Mouse (Mus musculus): ENCODE measurements around the gene Ccdc102a. TPM values are rescaled to one million over a fixed set of nuclear protein-coding genes. Genes with fewer than 3 reads are reported as not detected.
A peak's percentile ranks its signal among the peaks of the same experiment; 100 is the strongest.

Ccdc102a gene
- polyA plus RNA-seq, 1 experiment from 2014 or later = 3.8 TPM

DNA sequence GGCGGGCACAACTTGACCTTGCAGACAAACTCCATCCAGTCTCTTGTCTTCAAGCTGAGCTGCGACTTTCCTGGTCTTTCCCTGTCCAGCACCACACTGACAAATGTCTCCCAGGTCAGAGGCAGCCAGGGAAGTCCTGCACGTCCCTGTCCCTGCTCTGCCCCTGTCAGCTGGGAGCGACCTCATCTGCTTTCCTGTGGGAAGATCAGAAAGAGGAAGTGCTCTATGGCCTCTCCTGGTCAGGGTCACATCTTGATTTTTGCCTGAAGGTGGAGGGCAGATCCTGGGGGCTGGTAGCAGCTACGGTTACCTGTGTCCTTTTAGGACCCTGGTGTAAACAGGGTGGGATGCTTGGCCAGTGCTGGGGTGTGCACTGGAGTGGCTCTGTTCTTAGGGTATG lies 16.0 kb upstream of the Ccdc102a start:
- Histone ChIP-seq H3K4me2 (ENCODE audit: low read length) (no peak overlapping the region), H3K27me3 (ENCODE audit: control insufficient read depth, insufficient read depth, low read depth, low read length) (no peaks in the 10 kb centered on the region), H3K27ac (ENCODE audit: low read length) (no peak overlapping the region), H3K36me3 (ENCODE audit: control insufficient read depth, insufficient read depth, low read length) (no peaks in the 10 kb centered on the region), H3K4me3 (ENCODE audit: low read depth, low read length) (no peak overlapping the region), H3K9ac (ENCODE audit: low read depth, low read length) (no peak overlapping the region), H3K9me3 (replicated peaks; ENCODE audit: control insufficient read depth, low read length, poor library complexity, severe bottlenecking) (no peaks in the 10 kb centered on the region), H3K4me1 (ENCODE audit: control insufficient read depth, insufficient read depth, low read length) (no peaks in the 10 kb centered on the region)
- ATAC-seq = no peak
- 73% methylated on average over 5 of the region's 5 CpGs for WGBS

DNA sequence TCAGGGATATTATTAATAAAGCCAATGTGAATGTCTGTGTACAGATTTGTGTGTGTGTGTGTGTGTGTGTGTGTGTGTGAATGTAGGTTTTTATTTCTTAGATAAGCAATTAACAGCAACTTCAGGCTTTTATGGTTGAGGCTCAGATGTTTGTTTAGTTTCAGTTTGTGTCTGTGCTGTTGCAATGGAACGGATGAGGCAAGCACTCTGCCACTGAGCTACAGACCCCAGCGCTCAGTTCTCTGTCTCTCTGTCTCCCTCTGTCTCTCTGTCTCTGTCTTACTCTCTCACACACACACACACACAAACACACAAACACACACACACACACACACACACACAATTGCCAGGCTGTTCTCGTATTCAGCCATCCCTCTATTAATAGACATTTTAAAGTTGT lies 10.3 kb upstream of the Ccdc102a start:
- no peak for ATAC-seq

DNA sequence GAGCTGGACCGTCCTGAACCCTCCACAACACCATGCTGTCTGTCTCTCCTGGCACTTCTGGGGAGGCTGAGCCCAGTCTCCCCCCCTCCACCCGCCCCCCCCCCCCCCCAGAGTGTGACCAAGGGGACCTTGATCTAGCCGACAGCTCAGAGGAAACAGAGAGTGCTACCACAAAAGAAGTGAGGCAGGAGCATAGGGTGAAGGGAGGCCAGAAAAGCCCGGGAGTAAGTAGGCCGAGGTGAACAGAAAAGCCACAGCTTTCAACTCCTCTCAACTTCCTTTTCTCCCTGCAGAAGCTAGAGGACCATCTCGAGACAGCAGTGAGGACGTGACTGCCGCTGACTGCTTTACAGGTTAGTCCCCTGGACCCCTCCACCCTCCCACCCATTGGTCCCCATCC lies 5.5 kb upstream of the Ccdc102a start, which contains the start of gene Adgrg5:
TSS of gene Adgrg5 (plus strand) at position 290 of the 400 bp plus-strand sequence.
- WGBS = 48% methylated on average over 7 of the region's 8 CpGs
- no peaks in the 10 kb centered on the region for H3K9me3 ChIP-seq (replicated peaks; ENCODE audit: control insufficient read depth, low read length, poor library complexity, severe bottlenecking)
- H3K36me3 ChIP-seq (ENCODE audit: control insufficient read depth, insufficient read depth, low read length) = no peaks in the 10 kb centered on the region
- ATAC-seq = no peak
- H3K4me2 ChIP-seq (ENCODE audit: low read length) = no peak within 1 kb of the TSS
- H3K4me3 ChIP-seq (ENCODE audit: low read depth, low read length) = no peak within 1 kb of the TSS
- H3K9ac ChIP-seq (ENCODE audit: low read depth, low read length) = no peak within 1 kb of the TSS
- no peak within 1 kb of the TSS for H3K27ac ChIP-seq (ENCODE audit: low read length)
- no peaks in the 10 kb centered on the region for H3K4me1 ChIP-seq (ENCODE audit: control insufficient read depth, insufficient read depth, low read length)
- peaks cover 7% of the 10 kb centered on the region; the same call in 1 of the 2 replicates for H3K27me3 ChIP-seq (ENCODE audit: control insufficient read depth, insufficient read depth, low read depth, low read length)

More for the DNA sequence above, 10.3 kb upstream of the Ccdc102a start:
- 83% methylated on average over 3 of the region's 3 CpGs for WGBS
- Histone ChIP-seq H3K4me2 (ENCODE audit: low read length) (no peak overlapping the region), H3K4me1 (ENCODE audit: control insufficient read depth, insufficient read depth, low read length) (no peaks in the 10 kb centered on the region), H3K27ac (ENCODE audit: low read length) (no peak overlapping the region), H3K27me3 (ENCODE audit: control insufficient read depth, insufficient read depth, low read depth, low read length) (no peaks in the 10 kb centered on the region), H3K9me3 (replicated peaks; ENCODE audit: control insufficient read depth, low read length, poor library complexity, severe bottlenecking) (no peaks in the 10 kb centered on the region), H3K36me3 (ENCODE audit: control insufficient read depth, insufficient read depth, low read length) (no peaks in the 10 kb centered on the region), H3K4me3 (ENCODE audit: low read depth, low read length) (no peak overlapping the region), H3K9ac (ENCODE audit: low read depth, low read length) (no peak overlapping the region)

DNA sequence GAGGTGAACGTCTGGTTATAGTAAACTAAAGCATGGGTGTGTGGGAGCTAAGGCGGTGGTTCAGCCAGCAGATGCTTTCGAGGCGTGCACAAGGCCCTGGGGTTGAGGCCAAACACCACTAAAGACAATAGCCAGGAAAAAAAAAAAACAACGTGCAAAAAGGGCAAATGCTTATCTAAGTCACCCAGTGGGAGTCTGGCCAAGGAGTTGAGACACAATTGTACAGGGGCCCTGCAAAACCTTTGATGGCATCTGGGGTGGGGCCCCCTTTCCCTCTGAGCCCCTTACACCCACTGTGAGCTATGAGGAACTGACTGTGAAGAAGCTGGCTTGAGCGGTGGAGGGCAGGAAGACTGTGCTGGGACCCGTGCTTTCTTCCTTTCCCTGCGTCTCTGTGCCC lies 4.7 kb upstream of the Ccdc102a start:
- Histone ChIP-seq H3K4me2 (ENCODE audit: low read length) (no peak overlapping the region), H3K4me3 (ENCODE audit: low read depth, low read length) (no peak overlapping the region), H3K9ac (ENCODE audit: low read depth, low read length) (no peak overlapping the region), H3K4me1 (ENCODE audit: control insufficient read depth, insufficient read depth, low read length) (peaks cover 5% of the 10 kb centered on the region), H3K36me3 (ENCODE audit: control insufficient read depth, insufficient read depth, low read length) (no peaks in the 10 kb centered on the region), H3K27me3 (ENCODE audit: control insufficient read depth, insufficient read depth, low read depth, low read length) (peaks cover 15% of the 10 kb centered on the region), H3K27ac (ENCODE audit: low read length) (no peak overlapping the region), H3K9me3 (replicated peaks; ENCODE audit: control insufficient read depth, low read length, poor library complexity, severe bottlenecking) (no peaks in the 10 kb centered on the region)
- no peak for ATAC-seq
- 35% methylated on average over 8 of the region's 8 CpGs for WGBS

DNA sequence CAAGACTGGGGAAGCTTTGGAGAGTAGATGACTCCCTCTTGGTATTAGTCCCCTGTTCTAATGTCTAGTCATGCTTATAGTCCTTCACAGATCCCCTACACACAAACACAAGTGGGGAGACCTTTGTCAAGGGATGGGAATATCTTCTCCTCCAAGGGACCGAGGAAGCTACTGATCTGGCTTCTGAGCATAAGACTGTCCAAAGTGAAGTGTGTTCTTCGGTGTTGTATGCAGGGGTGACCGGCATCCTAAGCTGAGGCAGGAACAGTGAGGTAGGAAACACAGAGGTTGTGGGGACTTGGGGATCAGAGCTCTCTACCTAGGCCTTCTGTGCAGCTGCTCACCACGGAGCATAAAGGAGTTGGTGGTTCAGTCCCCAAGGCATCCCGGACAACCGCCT lies 4.3 kb upstream of the Ccdc102a start:
- ATAC-seq = no peak
- no peak overlapping the region for H3K4me2 ChIP-seq (ENCODE audit: low read length)
- H3K4me1 ChIP-seq (ENCODE audit: control insufficient read depth, insufficient read depth, low read length) = peaks cover 10% of the 10 kb centered on the region
- 70% methylated on average over 6 of the region's 6 CpGs for WGBS
- peaks cover 19% of the 10 kb centered on the region for H3K27me3 ChIP-seq (ENCODE audit: control insufficient read depth, insufficient read depth, low read depth, low read length)
- H3K9me3 ChIP-seq (replicated peaks; ENCODE audit: control insufficient read depth, low read length, poor library complexity, severe bottlenecking) = no peaks in the 10 kb centered on the region
- H3K36me3 ChIP-seq (ENCODE audit: control insufficient read depth, insufficient read depth, low read length) = no peaks in the 10 kb centered on the region
- no peak overlapping the region for H3K9ac ChIP-seq (ENCODE audit: low read depth, low read length)
- H3K4me3 ChIP-seq (ENCODE audit: low read depth, low read length) = no peak overlapping the region
- no peak overlapping the region for H3K27ac ChIP-seq (ENCODE audit: low read length)

DNA sequence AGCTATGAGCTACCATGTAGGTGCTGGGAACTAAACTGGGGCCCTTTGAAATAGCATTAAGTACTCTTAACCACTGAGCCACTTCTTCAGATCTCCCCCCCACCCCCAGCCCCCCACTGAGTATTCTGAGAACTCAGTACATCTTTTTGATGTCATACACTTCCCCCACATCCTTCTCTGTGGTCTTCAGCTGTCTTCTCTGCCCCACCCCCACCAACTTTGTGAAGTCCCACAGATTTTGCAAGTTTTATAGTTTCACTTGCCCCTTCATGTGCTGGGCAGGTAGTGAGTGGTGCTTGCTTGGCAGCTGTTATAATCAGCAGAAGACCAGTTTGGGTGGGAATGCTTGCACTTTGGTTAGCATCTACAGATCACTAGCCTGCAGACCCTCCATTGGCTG lies 1.4 kb upstream of the Ccdc102a start:
- Histone ChIP-seq H3K4me3 (ENCODE audit: low read depth, low read length) (no peak overlapping the region), H3K36me3 (ENCODE audit: control insufficient read depth, insufficient read depth, low read length) (no peaks in the 10 kb centered on the region), H3K4me2 (ENCODE audit: low read length) (no peak overlapping the region), H3K4me1 (ENCODE audit: control insufficient read depth, insufficient read depth, low read length) (peaks cover 10% of the 10 kb centered on the region), H3K27me3 (ENCODE audit: control insufficient read depth, insufficient read depth, low read depth, low read length) (peaks cover 27% of the 10 kb centered on the region), H3K9me3 (replicated peaks; ENCODE audit: control insufficient read depth, low read length, poor library complexity, severe bottlenecking) (no peaks in the 10 kb centered on the region), H3K9ac (ENCODE audit: low read depth, low read length) (no peak overlapping the region), H3K27ac (ENCODE audit: low read length) (no peak overlapping the region)
- no peak for ATAC-seq

DNA sequence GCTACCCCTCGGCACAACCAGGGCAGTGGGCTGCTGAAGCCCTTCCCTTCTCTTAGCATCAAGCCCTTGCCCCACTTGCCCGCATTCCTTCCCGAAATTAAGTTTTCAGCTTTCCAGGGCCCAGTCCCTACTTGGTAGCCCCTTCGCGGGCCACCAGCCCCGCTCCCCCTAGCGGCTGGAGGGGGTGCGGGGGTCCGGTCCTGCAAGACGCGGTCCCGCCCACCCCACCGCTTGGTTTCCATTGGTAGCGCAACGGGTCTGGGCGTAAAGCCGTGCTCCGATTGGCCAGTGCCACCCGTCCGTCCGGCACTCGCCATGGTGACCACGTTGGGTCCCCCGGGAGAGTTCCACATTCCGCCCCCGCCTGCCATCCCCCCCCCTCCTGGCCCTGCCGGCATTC lies 546 bp downstream of the Ccdc102a start:
- H3K36me3 ChIP-seq (ENCODE audit: control insufficient read depth, insufficient read depth, low read length) = no peaks in the 10 kb centered on the region
- peak overlapping the region; percentile 52 for H3K4me3 ChIP-seq (ENCODE audit: low read depth, low read length)
- H3K9me3 ChIP-seq (replicated peaks; ENCODE audit: control insufficient read depth, low read length, poor library complexity, severe bottlenecking) = no peaks in the 10 kb centered on the region
- H3K4me2 ChIP-seq (ENCODE audit: low read length) = peak overlapping the region; percentile 86
- peak; percentile 89 for ATAC-seq
- WGBS = under 1% methylated on average over 25 of the region's 27 CpGs
- H3K27me3 ChIP-seq (ENCODE audit: control insufficient read depth, insufficient read depth, low read depth, low read length) = peaks cover 46% of the 10 kb centered on the region
- no peak overlapping the region for H3K27ac ChIP-seq (ENCODE audit: low read length)
- peak overlapping the region; percentile 56 for H3K9ac ChIP-seq (ENCODE audit: low read depth, low read length)
- H3K4me1 ChIP-seq (ENCODE audit: control insufficient read depth, insufficient read depth, low read length) = peaks cover 17% of the 10 kb centered on the region

DNA sequence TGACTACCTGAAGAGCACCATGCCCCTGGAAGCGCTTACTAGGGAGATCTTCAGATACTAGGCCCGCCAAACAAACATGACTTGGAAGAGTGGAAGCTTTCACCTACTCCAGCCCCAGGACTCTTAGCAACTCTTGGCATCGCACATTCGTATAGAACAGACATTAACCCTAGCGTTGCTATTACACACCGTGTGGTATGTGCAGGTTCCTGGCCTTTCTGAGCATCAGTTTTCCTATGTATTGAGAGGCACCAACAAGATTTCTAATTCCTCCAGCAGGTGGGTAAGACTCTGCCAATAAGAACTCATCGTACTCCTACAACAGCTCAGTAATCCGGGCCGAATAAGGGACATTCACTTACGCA lies 956 bp downstream of the Ccdc102a start:
- no peak overlapping the region for H3K27ac ChIP-seq (ENCODE audit: low read length)
- 10% methylated on average over 10 of the region's 10 CpGs for WGBS
- H3K9me3 ChIP-seq (replicated peaks; ENCODE audit: control insufficient read depth, low read length, poor library complexity, severe bottlenecking) = no peaks in the 10 kb centered on the region
- H3K27me3 ChIP-seq (ENCODE audit: control insufficient read depth, insufficient read depth, low read depth, low read length) = peaks cover 49% of the 10 kb centered on the region
- ATAC-seq = peak; percentile 13; the same call in 1 of the 2 replicates
- peak overlapping the region; percentile 86 for H3K4me2 ChIP-seq (ENCODE audit: low read length)
- H3K4me1 ChIP-seq (ENCODE audit: control insufficient read depth, insufficient read depth, low read length) = peaks cover 17% of the 10 kb centered on the region
- H3K9ac ChIP-seq (ENCODE audit: low read depth, low read length) = 0 out of 2 replicates have a peak overlapping the region, but pooled peaks have one; percentile 32
- H3K36me3 ChIP-seq (ENCODE audit: control insufficient read depth, insufficient read depth, low read length) = no peaks in the 10 kb centered on the region
- peak overlapping the region; percentile 52 for H3K4me3 ChIP-seq (ENCODE audit: low read depth, low read length)

DNA sequence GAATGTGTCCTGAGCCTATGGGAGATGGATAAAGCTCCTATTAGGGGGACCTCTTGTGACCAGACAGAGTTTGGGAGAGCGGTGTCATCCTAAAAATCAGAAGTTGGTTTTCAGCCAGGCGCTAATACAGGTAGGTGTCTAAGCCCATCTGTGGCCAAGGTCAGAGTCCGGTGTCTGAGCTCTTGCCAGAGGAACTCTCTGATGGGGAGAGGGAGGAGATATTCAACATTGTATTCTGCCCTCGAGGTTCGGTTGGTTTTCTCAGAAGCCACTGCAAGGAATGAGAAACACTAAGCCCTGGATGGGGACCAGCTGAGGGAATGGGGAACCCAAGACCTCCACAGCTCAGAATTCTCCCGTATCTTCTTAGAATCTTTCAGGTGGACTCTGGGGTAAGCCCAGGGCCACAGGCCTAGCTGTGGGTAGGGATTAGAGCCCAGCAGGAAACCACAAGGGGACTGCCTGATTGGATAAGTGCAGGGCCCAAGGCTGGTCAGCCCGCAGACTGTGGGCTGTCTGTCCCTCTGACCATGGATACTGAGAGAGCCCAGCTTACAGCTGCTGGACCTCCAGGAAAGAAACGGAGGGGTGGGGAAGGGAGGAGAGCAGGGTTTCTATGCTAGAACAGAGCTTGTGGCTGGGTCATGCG lies 1.5 kb downstream of the Ccdc102a start:
- H3K9ac ChIP-seq (ENCODE audit: low read depth, low read length) = no peak overlapping the region
- ATAC-seq = no peak
- whole genome bisulfite sequencing = 42% methylated on average over 9 of the region's 9 CpGs
- no peaks in the 10 kb centered on the region for H3K9me3 ChIP-seq (replicated peaks; ENCODE audit: control insufficient read depth, low read length, poor library complexity, severe bottlenecking)
- H3K36me3 ChIP-seq (ENCODE audit: control insufficient read depth, insufficient read depth, low read length) = no peaks in the 10 kb centered on the region
- no peak overlapping the region for H3K27ac ChIP-seq (ENCODE audit: low read length)
- H3K4me1 ChIP-seq (ENCODE audit: control insufficient read depth, insufficient read depth, low read length) = peaks cover 17% of the 10 kb centered on the region
- H3K4me2 ChIP-seq (ENCODE audit: low read length) = peak overlapping the region; percentile 86
- peaks cover 52% of the 10 kb centered on the region for H3K27me3 ChIP-seq (ENCODE audit: control insufficient read depth, insufficient read depth, low read depth, low read length)
- peak overlapping the region; percentile 52; the same call in 1 of the 2 replicates for H3K4me3 ChIP-seq (ENCODE audit: low read depth, low read length)

Measured in midbrain, embryonic 16.5 days (tissue).